12 mouse cellular contexts compared by ENCODE assay signal in genomic region chr2:166512488-166512887, GRCm38 (mm10).
DNase-seq lines count a peak whose midpoint lies in the region; TF ChIP-seq lines count a peak whose summit lies in the region.
"Had no signal": no experiment of that assay in that cellular context is flagged by ENCODE, and none has a peak within 500 bp of the region (broad histone marks: within the 10 kb centered on the region; RNA-seq: fewer than 3 reads in every experiment).

No protein-coding gene starts in this region.

- DNase-seq in heart, adult 11 months: peak; percentile 79
- DNase-seq in heart, postnatal 10 days: no peak
- peak; percentile 32 for DNase-seq in lung, postnatal 10 days
- no peak for DNase-seq in lung, adult 2 months
- peak; percentile 62 for DNase-seq in ES-E14 (ENCODE audit: low read depth, low spot score)
- peak; percentile 45 for DNase-seq in retina, postnatal 1 day
- DNase-seq in urinary bladder, postnatal 25 days (ENCODE audit: low spot score): no peak
- no peak for DNase-seq in right cerebral cortex, postnatal 10 days (ENCODE audit: low spot score in 2 of 2)
- DNase-seq: embryo, embryonic 11 days; kidney, adult 18-20 months had no signal

- no peak overlapping the region for H3K9ac ChIP-seq in ES-E14 (ENCODE audit: insufficient read depth, low read depth, low read length, poor library complexity, severe bottlenecking)
- H3K9ac ChIP-seq: forebrain, embryonic 15.5 days; heart, embryonic 13.5 days had no signal

- TF ChIP-seq POLR2A in lung, adult 2 months (IDR thresholded peaks at IDR 0.05; ENCODE audit: borderline replicate concordance, extremely low read depth, low read depth, low read length): no peak

- no peak overlapping the region for H3K4me3 ChIP-seq in lung, adult 2 months (replicated peaks; ENCODE audit: extremely low read depth, low read depth, low read length)
- H3K4me3 ChIP-seq in ES-E14 (ENCODE audit: insufficient read depth in 1 of 2, low read depth in 1 of 2, low read length in 2 of 2, poor library complexity in 1 of 2, severe bottlenecking in 1 of 2): peak overlapping the region in 1 of 2 experiments; percentile 49; a peak in 2 of 4 replicates
- H3K4me3 ChIP-seq: forebrain, embryonic 15.5 days; heart, embryonic 13.5 days had no signal

- no peak for TF ChIP-seq CTCF in lung, adult 2 months (IDR thresholded peaks at IDR 0.05; ENCODE audit: insufficient read depth, low read length)

- no peak overlapping the region for H3K27ac ChIP-seq in ES-E14 (ENCODE audit: insufficient read depth, low read depth, low read length, poor library complexity, severe bottlenecking)
- H3K27ac ChIP-seq: forebrain, embryonic 15.5 days; heart, embryonic 13.5 days had no signal

- in situ Hi-C loops in ES-E14 (cut with MboI; ENCODE audit: low sequenced_read_pairs in 2 of 2, unreplicated experiment in 2 of 2): no loop called here

- no peaks in the 10 kb centered on the region for H3K36me3 ChIP-seq in ES-E14 (ENCODE audit: control insufficient read depth, insufficient read depth, low read length, poor library complexity, severe bottlenecking)
- H3K36me3 ChIP-seq: forebrain, embryonic 15.5 days; heart, embryonic 13.5 days had no signal

- intact Hi-C loops in heart, postnatal 10 days (cut with DNase I): no loop called here

- no peaks in the 10 kb centered on the region; the same call in 1 of the 2 replicates for H3K4me1 ChIP-seq in lung, adult 2 months (ENCODE audit: control insufficient read depth, insufficient read depth, low read length)
- peaks cover 3 to 17% of the 10 kb centered on the region in 2 experiments; a peak in 2 of 4 replicates for H3K4me1 ChIP-seq in ES-E14 (ENCODE audit: control insufficient read depth in 2 of 2, insufficient read depth in 2 of 2, low read length in 2 of 2, poor library complexity in 1 of 2)

- WGBS in lung, adult 2 months: 83% methylated on average over 8 of the region's 8 CpGs

- H3K9me3 ChIP-seq in ES-E14 (ENCODE audit: control insufficient read depth, insufficient read depth, low read depth, low read length): no peaks in the 10 kb centered on the region
- H3K9me3 ChIP-seq: forebrain, embryonic 15.5 days had no signal

TF ChIP-seq in ES-E14, 5 proteins besides CTCF, POLR2A, EP300 and RAD21:
- TF ChIP-seq ZNF384 (IDR thresholded peaks at IDR 0.05; ENCODE audit: low read depth, low read length): no peak
- no peak for TF ChIP-seq CHD2 (IDR thresholded peaks at IDR 0.05; ENCODE audit: low read depth, low read length)
- no peak for TF ChIP-seq MAFK (IDR thresholded peaks at IDR 0.05; ENCODE audit: insufficient read depth, low read depth, low read length)
- no peak for TF ChIP-seq ZC3H11A (IDR thresholded peaks at IDR 0.05; ENCODE audit: borderline replicate concordance, low read depth, low read length)
- no peak for TF ChIP-seq HCFC1 (IDR thresholded peaks at IDR 0.05; ENCODE audit: borderline replicate concordance, insufficient read depth, low read length)

Comparison
In these comparisons a context has a peak if more than half of its experiments do, and no peak if none do; other contexts are left out.
1. DNase-seq: peak in heart, adult 11 months (single experiment), lung, postnatal 10 days (single experiment), ES-E14 (single experiment) and retina, postnatal 1 day (single experiment); none in heart, postnatal 10 days (0 of 2), lung, adult 2 months (single experiment), urinary bladder, postnatal 25 days (single experiment) and right cerebral cortex, postnatal 10 days (0 of 2).